Mouse (Mus musculus) adrenal gland, adult 18-20 months (tissue): ENCODE measurements at regions not wholly inside any gene's neighbourhood (a gene's known extent, or its start where the extent isn't known, plus 50 kb on each side); places are given as distances from the start of the nearest gene placed in this dataset.

Experiments used
- DNase-seq, 2 experiments: peaks; one replicate each; pipeline ENCODE4 v3.0.0; 2021 to 2022; ENCODE audit warnings: low spot score in 2 of 2

DNA sequence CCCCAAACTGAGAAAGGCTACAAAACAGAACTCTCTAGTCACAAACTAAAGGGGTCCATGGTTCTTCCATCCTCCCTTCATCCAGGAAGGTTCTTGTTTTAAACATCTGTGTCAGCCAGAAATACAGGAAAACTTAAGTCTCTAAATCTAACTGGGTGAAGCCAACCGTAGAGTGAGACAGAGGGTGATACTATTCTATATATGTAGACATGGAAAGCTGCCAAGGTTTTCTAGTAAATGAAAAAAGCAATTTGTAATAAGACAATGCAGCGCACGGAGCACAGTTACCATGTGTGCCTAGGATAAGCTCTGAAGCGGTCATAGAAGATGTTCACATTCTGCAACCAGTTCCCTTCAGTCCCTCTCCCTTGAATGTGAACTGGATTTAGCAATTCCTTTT lies 55.4 kb downstream of the Ppp1r3c start:
- no peak for DNase-seq

GRCm38 (mm10) chr19:36680322-36680721 lies 56.1 kb downstream of the Ppp1r3c start:
- no peak for DNase-seq

- no peak for DNase-seq
These were observed 57.2 kb downstream of the Ppp1r3c start for GRCm38 (mm10) chr19:36679028-36679820.

DNA sequence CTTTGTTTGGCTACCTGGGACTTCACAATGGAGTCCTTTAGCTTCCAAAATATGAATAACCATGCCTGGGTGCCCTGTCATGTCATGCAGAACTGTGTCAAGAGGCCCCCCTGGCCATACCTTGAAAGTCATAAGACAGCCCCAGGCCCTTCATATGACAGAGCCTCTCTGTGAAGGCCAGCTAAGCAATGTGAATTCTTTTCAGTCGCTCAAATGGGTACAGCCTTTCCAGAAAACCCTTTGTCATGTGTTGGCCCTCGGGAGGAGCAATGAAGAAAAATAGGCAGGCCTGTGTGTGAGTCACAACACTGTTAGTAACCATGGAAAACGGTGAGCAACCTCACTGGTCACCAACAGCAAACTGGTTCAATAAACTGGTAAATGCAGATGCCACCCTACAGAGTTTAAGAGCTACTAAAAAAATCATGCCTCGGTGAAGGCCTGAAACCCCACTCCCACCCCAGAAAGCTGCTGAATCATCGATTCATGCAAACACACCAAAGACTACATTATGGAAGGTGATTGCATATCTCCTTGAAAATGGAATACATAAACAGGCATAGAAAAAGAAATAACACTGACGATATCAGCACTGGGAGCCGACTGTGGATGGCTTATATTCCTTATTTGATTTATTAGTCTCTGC lies 57.9 kb downstream of the Ppp1r3c start:
- no peak for DNase-seq

DNA sequence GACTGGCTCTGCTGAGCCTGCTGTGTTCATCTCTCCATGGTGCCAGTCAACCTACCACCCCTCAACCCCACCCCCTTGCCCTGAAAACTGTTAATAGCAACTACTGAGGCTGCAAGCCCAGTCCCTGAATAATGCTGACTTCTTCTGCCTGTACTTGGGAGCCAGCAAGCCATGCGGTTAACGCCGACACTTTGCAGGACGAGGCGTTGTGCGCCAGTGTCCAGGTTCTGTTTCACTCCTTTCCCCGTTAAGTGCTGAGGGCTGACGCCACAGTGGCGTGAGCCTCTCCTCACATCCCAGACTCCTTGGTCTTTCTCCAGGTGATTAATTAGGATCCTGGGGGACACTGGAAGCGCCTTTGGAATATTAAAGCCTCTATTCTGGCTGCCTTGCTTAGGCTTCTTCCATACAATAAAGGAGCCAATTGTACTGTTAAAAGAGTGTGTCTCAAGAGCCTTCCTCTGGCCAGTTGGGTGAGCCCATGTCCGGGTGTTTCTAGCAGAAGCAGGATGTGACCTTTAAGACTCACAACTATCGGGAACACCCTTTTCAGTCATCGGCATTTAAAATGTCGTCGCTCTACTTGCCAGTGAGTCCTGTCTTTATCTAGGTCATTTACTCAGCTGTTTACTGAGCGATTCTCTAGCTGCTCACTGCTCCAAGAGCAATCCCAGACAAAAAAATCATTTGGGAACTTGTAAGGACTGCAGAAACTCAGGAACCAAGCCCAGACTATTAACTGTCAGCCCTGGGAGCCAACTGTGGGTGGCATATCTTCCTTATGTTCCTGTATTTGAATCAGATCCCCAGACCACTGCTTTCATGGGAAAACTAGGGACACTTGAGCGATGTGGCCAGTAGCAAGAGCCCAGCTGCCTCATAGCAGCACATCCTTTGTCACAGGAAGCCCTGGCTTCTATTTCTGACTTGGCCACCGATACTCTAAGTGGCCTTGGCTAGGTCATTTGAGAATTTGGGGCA lies 59.1 kb downstream of the Ppp1r3c start:
- DNase-seq: peak in 1 of 2 experiments; percentile 17

- DNase-seq: no peak
These were observed 61.5 kb downstream of the Ppp1r3c start for GRCm38 (mm10) chr19:36674946-36675345.

DNA sequence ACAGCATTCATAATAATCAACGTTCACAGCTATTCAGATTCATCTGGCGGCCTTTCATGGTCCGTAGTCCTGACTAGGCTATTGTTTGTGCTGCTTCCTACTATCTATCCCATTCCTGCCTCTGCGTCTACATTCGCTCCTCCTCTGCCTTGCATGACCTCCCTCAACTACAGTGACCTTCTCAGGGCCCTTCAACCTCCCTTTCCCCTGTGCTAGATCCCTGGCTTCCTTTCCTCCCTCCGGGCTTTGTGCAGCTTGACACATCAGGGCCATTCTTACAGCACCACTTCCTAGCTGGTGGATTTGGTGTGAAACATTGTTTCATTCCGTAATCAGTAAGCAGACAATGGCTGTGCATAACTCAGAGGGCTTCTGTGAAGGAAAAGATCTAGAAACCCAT lies 65.6 kb downstream of the Ppp1r3c start:
- no peak for DNase-seq
